Comparison of ENCODE assay signal across 13 mouse cellular contexts in genomic region chr1:77495030-77495789, GRCm38 (mm10). TPM values are rescaled to one million over a fixed set of nuclear protein-coding genes. Genes with fewer than 3 reads are reported as not detected.
A peak's percentile ranks its signal among the peaks of the same experiment; 100 is the strongest.
DNase-seq lines count a peak whose midpoint lies in the region; ATAC-seq and TF ChIP-seq lines count a peak whose summit lies in the region.
"Had no signal": no experiment of that assay in that cellular context is flagged by ENCODE, and none has a peak within 500 bp of the region (broad histone marks: within the 10 kb centered on the region; RNA-seq: fewer than 3 reads in every experiment).

No protein-coding gene starts in this region.

- DNase-seq in brain, embryonic 14.5 days (ENCODE audit: low read depth): peak; percentile 69
- peak; percentile 26 for DNase-seq in embryo, embryonic 11.5 days (ENCODE audit: low read depth, low spot score)
- no peak for DNase-seq in forebrain, postnatal 0 days
- no peak for DNase-seq in left cerebral cortex, postnatal 10 days (ENCODE audit: extremely low spot score in 1 of 2, low spot score in 2 of 2)
- DNase-seq in adrenal gland, adult 2 months: no peak
- DNase-seq: gastrocnemius, postnatal 36 days; kidney, postnatal 25 days had no signal

- no peaks in the 10 kb centered on the region for H3K9me3 ChIP-seq in forebrain, postnatal 0 days (ENCODE audit: low read length)
- H3K9me3 ChIP-seq in midbrain, embryonic 13.5 days: no peaks in the 10 kb centered on the region
- H3K9me3 ChIP-seq in heart, embryonic 12.5 days (replicated peaks): no peaks in the 10 kb centered on the region

- no peaks in the 10 kb centered on the region for H3K36me3 ChIP-seq in forebrain, postnatal 0 days (ENCODE audit: insufficient read depth)
- 0 out of 2 replicates have a peak, but pooled peaks cover 3% of the 10 kb centered on the region for H3K36me3 ChIP-seq in midbrain, embryonic 13.5 days
- no peaks in the 10 kb centered on the region for H3K36me3 ChIP-seq in heart, embryonic 12.5 days

- no peak for TF ChIP-seq POLR2A in brain, embryonic 14.5 days (IDR thresholded peaks at IDR 0.05; ENCODE audit: borderline replicate concordance, extremely low read depth, insufficient read depth, insufficient read length, poor library complexity, severe bottlenecking)

- H3K4me3 ChIP-seq in forebrain, postnatal 0 days (ENCODE audit: low read depth, low read length): no peak overlapping the region
- no peak overlapping the region for H3K4me3 ChIP-seq in midbrain, embryonic 13.5 days (replicated peaks)
- H3K4me3 ChIP-seq in heart, embryonic 12.5 days: no peak overlapping the region

- H3K4me1 ChIP-seq in forebrain, postnatal 0 days (ENCODE audit: insufficient read depth): peaks cover 27% of the 10 kb centered on the region
- peaks cover 71% of the 10 kb centered on the region for H3K4me1 ChIP-seq in midbrain, embryonic 13.5 days (replicated peaks)
- peaks cover 26% of the 10 kb centered on the region for H3K4me1 ChIP-seq in heart, embryonic 12.5 days (replicated peaks)

- intact Hi-C loops in left cerebral cortex, postnatal 10 days (cut with DNase I): no loop called here

- no peak overlapping the region for H3K27ac ChIP-seq in forebrain, postnatal 0 days (ENCODE audit: low read depth, low read length)
- H3K27ac ChIP-seq in midbrain, embryonic 13.5 days: peak overlapping the region; percentile 84
- H3K27ac ChIP-seq in heart, embryonic 12.5 days (ENCODE audit: poor library complexity, severe bottlenecking): no peak overlapping the region
- H3K27ac ChIP-seq: stomach, postnatal 0 days had no signal

- H3K4me2 ChIP-seq in forebrain, postnatal 0 days (ENCODE audit: low read depth): peak overlapping the region; percentile 9
- peak overlapping the region; percentile 41 for H3K4me2 ChIP-seq in midbrain, embryonic 13.5 days (replicated peaks)
- H3K4me2 ChIP-seq in heart, embryonic 12.5 days: no peak overlapping the region
- H3K4me2 ChIP-seq: liver, embryonic 11.5 days had no signal

- H3K9ac ChIP-seq in forebrain, postnatal 0 days: no peak overlapping the region
- no peak overlapping the region for H3K9ac ChIP-seq in midbrain, embryonic 13.5 days (replicated peaks)
- H3K9ac ChIP-seq in heart, embryonic 12.5 days: no peak overlapping the region

- ATAC-seq in forebrain, postnatal 0 days: no peak
- no peak for ATAC-seq in midbrain, embryonic 13.5 days
- no peak for ATAC-seq in heart, embryonic 12.5 days (ENCODE audit: insufficient number of reproducible peaks, low FRiP score)
- ATAC-seq: inflammation-experienced regulatory T-cells, adult 6 months had no signal

- no peaks in the 10 kb centered on the region for H3K27me3 ChIP-seq in forebrain, postnatal 0 days (ENCODE audit: insufficient read depth, low read length)
- no peaks in the 10 kb centered on the region for H3K27me3 ChIP-seq in midbrain, embryonic 13.5 days
- H3K27me3 ChIP-seq in heart, embryonic 12.5 days (replicated peaks): no peaks in the 10 kb centered on the region
- H3K27me3 ChIP-seq: Patski had no signal

- TF ChIP-seq CTCF in brain, embryonic 14.5 days (IDR thresholded peaks at IDR 0.05; ENCODE audit: borderline replicate concordance, extremely low read depth, insufficient read depth, insufficient read length): no peak
- TF ChIP-seq CTCF in forebrain, postnatal 0 days (IDR thresholded peaks at IDR 0.05; ENCODE audit: low read depth): no peak

- WGBS in forebrain, postnatal 0 days: 12% methylated on average over 10 of the region's 10 CpGs
- WGBS in midbrain, embryonic 13.5 days: 9% methylated on average over 10 of the region's 10 CpGs
- 64% methylated on average over 10 of the region's 10 CpGs for WGBS in heart, embryonic 12.5 days

RNA-seq across cellular contexts. Expression of gene Epha4, which starts 19.7 kb away (rescaled TPM):
- polyA plus RNA-seq in brain, embryonic 14.5 days (2012; rRNA removed): 56.5 and 61.0 TPM in 2 replicates
- total RNA-seq in forebrain, postnatal 0 days (2014; rRNA removed): 111 and 118 TPM in 2 replicates
- polyA plus RNA-seq in forebrain, postnatal 0 days (2015; fragmentation: Nextera tagmentation; extraction: Ambion mirVana): 45.9 and 58.7 TPM in 2 replicates
- 36.5 and 37.5 TPM in 2 replicates for polyA plus RNA-seq in midbrain, embryonic 13.5 days (2015; fragmentation: Nextera tagmentation; extraction: Ambion mirVana)
- 100 to 1,000 TPM; 215 to 239 TPM for total RNA-seq in left cerebral cortex, postnatal 10 days (2021)
- 1 to 10 TPM; 2.1 to 2.8 TPM for total RNA-seq in adrenal gland, adult 2 months (2021)
- 0.74 and 1.3 TPM in 2 replicates for polyA plus RNA-seq in adrenal gland, adult 2 months (2012; rRNA removed)
- polyA plus RNA-seq in heart, embryonic 12.5 days (2016; fragmentation: Nextera tagmentation; extraction: Ambion mirVana): 6.2 and 6.9 TPM in 2 replicates

Comparison
In these comparisons a context has a peak if more than half of its experiments do, and no peak if none do; other contexts are left out.
1. DNase-seq: peak in brain, embryonic 14.5 days (single experiment) and embryo, embryonic 11.5 days (single experiment); none in forebrain, postnatal 0 days (single experiment), left cerebral cortex, postnatal 10 days (0 of 2) and adrenal gland, adult 2 months (single experiment).